Mouse (Mus musculus): Measurements from ENCODE around the gene Gm37240. TPM values are rescaled to one million over a fixed set of nuclear protein-coding genes. Genes with fewer than 3 reads are reported as not detected.
A peak's percentile ranks its signal among the peaks of the same experiment; 100 is the strongest.

Gm37240 gene
- total and polyA plus RNA-seq, 2 experiments from 2014 or later = 0.43 to 1.9 TPM

- WGBS = 86% methylated on average over 7 of the region's 7 CpGs
- DNase-seq (ENCODE audit: low spot score) = peak; percentile 75
- Histone ChIP-seq H3K27me3 (ENCODE audit: insufficient read depth, low read length) (no peaks in the 10 kb centered on the region), H3K27ac (ENCODE audit: low read depth, low read length) (no peak overlapping the region), H3K4me2 (ENCODE audit: low read depth, low read length, poor library complexity, severe bottlenecking) (no peak overlapping the region), H3K4me3 (ENCODE audit: low read depth, low read length) (no peak overlapping the region), H3K9ac (replicated peaks; ENCODE audit: low read length, poor library complexity, severe bottlenecking) (no peak overlapping the region), H3K36me3 (ENCODE audit: insufficient read depth, low read length) (no peaks in the 10 kb centered on the region), H3K4me1 (ENCODE audit: insufficient read depth, low read length) (no peaks in the 10 kb centered on the region), H3K9me3 (ENCODE audit: low read length) (no peaks in the 10 kb centered on the region)
- no peak for ATAC-seq (ENCODE audit: low FRiP score)
- no peak for TF ChIP-seq CTCF (IDR thresholded peaks at IDR 0.05)
Measured at GRCm38 (mm10) chr3:85362883-85363282, 524.4 kb downstream of the Gm37240 start.

GRCm38 (mm10) chr3:85356373-85356772, 530.9 kb downstream of the Gm37240 start:
- Histone ChIP-seq H3K9me3 (ENCODE audit: low read length) (no peaks in the 10 kb centered on the region), H3K4me2 (ENCODE audit: low read depth, low read length, poor library complexity, severe bottlenecking) (no peak overlapping the region), H3K27me3 (ENCODE audit: insufficient read depth, low read length) (no peaks in the 10 kb centered on the region), H3K4me3 (ENCODE audit: low read depth, low read length) (no peak overlapping the region), H3K36me3 (ENCODE audit: insufficient read depth, low read length) (no peaks in the 10 kb centered on the region), H3K27ac (ENCODE audit: low read depth, low read length) (no peak overlapping the region), H3K4me1 (ENCODE audit: insufficient read depth, low read length) (no peaks in the 10 kb centered on the region), H3K9ac (replicated peaks; ENCODE audit: low read length, poor library complexity, severe bottlenecking) (no peak overlapping the region)
- TF ChIP-seq CTCF (IDR thresholded peaks at IDR 0.05) = no peak
- ATAC-seq (ENCODE audit: low FRiP score) (no peak), DNase-seq (ENCODE audit: low spot score) (no peak)
- 83% methylated on average over 3 of the region's 3 CpGs for WGBS

- DNase-seq (ENCODE audit: low spot score) (no peak), ATAC-seq (ENCODE audit: low FRiP score) (no peak)
- WGBS = 88% methylated on average over 6 of the region's 6 CpGs
- Histone ChIP-seq H3K36me3 (ENCODE audit: insufficient read depth, low read length) (no peaks in the 10 kb centered on the region), H3K27ac (ENCODE audit: low read depth, low read length) (no peak overlapping the region), H3K4me2 (ENCODE audit: low read depth, low read length, poor library complexity, severe bottlenecking) (no peak overlapping the region), H3K4me3 (ENCODE audit: low read depth, low read length) (no peak overlapping the region), H3K27me3 (ENCODE audit: insufficient read depth, low read length) (no peaks in the 10 kb centered on the region), H3K4me1 (ENCODE audit: insufficient read depth, low read length) (no peaks in the 10 kb centered on the region), H3K9me3 (ENCODE audit: low read length) (no peaks in the 10 kb centered on the region), H3K9ac (replicated peaks; ENCODE audit: low read length, poor library complexity, severe bottlenecking) (no peak overlapping the region)
- TF ChIP-seq CTCF (IDR thresholded peaks at IDR 0.05) = no peak
Measured at GRCm38 (mm10) chr3:85348021-85348420, 539.3 kb downstream of the Gm37240 start.

GRCm38 (mm10) chr3:85341103-85341860, 546.0 kb downstream of the Gm37240 start:
- no peak overlapping the region for H3K4me3 ChIP-seq (ENCODE audit: low read depth, low read length)
- no peaks in the 10 kb centered on the region for H3K36me3 ChIP-seq (ENCODE audit: insufficient read depth, low read length)
- no peaks in the 10 kb centered on the region for H3K27me3 ChIP-seq (ENCODE audit: insufficient read depth, low read length)
- ATAC-seq (ENCODE audit: low FRiP score) = no peak
- no peak overlapping the region for H3K9ac ChIP-seq (replicated peaks; ENCODE audit: low read length, poor library complexity, severe bottlenecking)
- H3K4me2 ChIP-seq (ENCODE audit: low read depth, low read length, poor library complexity, severe bottlenecking) = no peak overlapping the region
- 90% methylated on average over 12 of the region's 12 CpGs for WGBS
- H3K9me3 ChIP-seq (ENCODE audit: low read length) = no peaks in the 10 kb centered on the region
- TF ChIP-seq CTCF (IDR thresholded peaks at IDR 0.05) = no peak
- peak; percentile 21 for DNase-seq (ENCODE audit: low spot score)
- peaks cover 10% of the 10 kb centered on the region for H3K4me1 ChIP-seq (ENCODE audit: insufficient read depth, low read length)
- no peak overlapping the region for H3K27ac ChIP-seq (ENCODE audit: low read depth, low read length)

GRCm38 (mm10) chr3:85340491-85340890, 546.8 kb downstream of the Gm37240 start:
- no peak overlapping the region for H3K9ac ChIP-seq (replicated peaks; ENCODE audit: low read length, poor library complexity, severe bottlenecking)
- no peak for TF ChIP-seq CTCF (IDR thresholded peaks at IDR 0.05)
- peaks cover 10% of the 10 kb centered on the region for H3K4me1 ChIP-seq (ENCODE audit: insufficient read depth, low read length)
- no peak overlapping the region for H3K4me3 ChIP-seq (ENCODE audit: low read depth, low read length)
- DNase-seq (ENCODE audit: low spot score) (no peak), ATAC-seq (ENCODE audit: low FRiP score) (no peak)
- H3K36me3 ChIP-seq (ENCODE audit: insufficient read depth, low read length) = no peaks in the 10 kb centered on the region
- no peaks in the 10 kb centered on the region for H3K9me3 ChIP-seq (ENCODE audit: low read length)
- no peaks in the 10 kb centered on the region for H3K27me3 ChIP-seq (ENCODE audit: insufficient read depth, low read length)
- 75% methylated on average over 3 of the region's 3 CpGs for WGBS
- H3K4me2 ChIP-seq (ENCODE audit: low read depth, low read length, poor library complexity, severe bottlenecking) = no peak overlapping the region
- H3K27ac ChIP-seq (ENCODE audit: low read depth, low read length) = no peak overlapping the region

GRCm38 (mm10) chr3:85339926-85340325, 547.4 kb downstream of the Gm37240 start:
- 74% methylated on average over 2 of the region's 2 CpGs for WGBS

More at GRCm38 (mm10) chr3:85339926-85340325, 547.4 kb downstream of the Gm37240 start:
- Histone ChIP-seq H3K9me3 (ENCODE audit: low read length) (no peaks in the 10 kb centered on the region), H3K9ac (replicated peaks; ENCODE audit: low read length, poor library complexity, severe bottlenecking) (no peak overlapping the region), H3K4me3 (ENCODE audit: low read depth, low read length) (no peak overlapping the region), H3K27me3 (ENCODE audit: insufficient read depth, low read length) (no peaks in the 10 kb centered on the region), H3K27ac (ENCODE audit: low read depth, low read length) (peak overlapping the region; percentile 72; the same call in 1 of the 2 replicates), H3K4me2 (ENCODE audit: low read depth, low read length, poor library complexity, severe bottlenecking) (no peak overlapping the region), H3K4me1 (ENCODE audit: insufficient read depth, low read length) (peaks cover 10% of the 10 kb centered on the region), H3K36me3 (ENCODE audit: insufficient read depth, low read length) (no peaks in the 10 kb centered on the region)
- DNase-seq (ENCODE audit: low spot score) (no peak), ATAC-seq (ENCODE audit: low FRiP score) (no peak)
- no peak for TF ChIP-seq CTCF (IDR thresholded peaks at IDR 0.05)

All from midbrain, postnatal 0 days (tissue).